Mouse (Mus musculus) CD8-positive naive resting alpha-beta T cell, adult 2 months (primary cell): Measurements from ENCODE around the gene B4galt7.
"Not testable (repeated sequence)": the region's sequence is repeated elsewhere in the genome, so short reads cannot be mapped to it uniquely, and the experiment has no call there.

Experiments
- DNase-seq, 2 experiments: peaks; one replicate each; pipeline ENCODE4 v3.0.0; 2022; ENCODE audit warnings: low read depth in 2 of 2, low spot score in 2 of 2

B4galt7 gene

GRCm38 (mm10) chr13:55595375-55595774, 4.3 kb upstream of the B4galt7 start:
- no peak for DNase-seq

- DNase-seq, result no peak
These were observed 2.9 kb upstream of the B4galt7 start for GRCm38 (mm10) chr13:55596802-55597201.

- peak; percentile 28 to 42 for DNase-seq
These were observed 961 bp downstream of the B4galt7 start for GRCm38 (mm10) chr13:55600657-55601056.

GRCm38 (mm10) chr13:55601611-55602010, 1.9 kb downstream of the B4galt7 start:
- peak; percentile 80 to 88 for DNase-seq

- no peak for DNase-seq
These were observed 4.9 kb downstream of the B4galt7 start for GRCm38 (mm10) chr13:55604606-55605005.

- no peak for DNase-seq
These were observed 7.4 kb downstream of the B4galt7 start for GRCm38 (mm10) chr13:55606899-55607623.

- no peak for DNase-seq
These were observed 7.9 kb downstream of the B4galt7 start for GRCm38 (mm10) chr13:55607624-55608006.

GRCm38 (mm10) chr13:55611996-55612395, 12.3 kb downstream of the B4galt7 start:
- DNase-seq, result no peak

- no peak for DNase-seq
These were observed 13.8 kb downstream of the B4galt7 start for GRCm38 (mm10) chr13:55613471-55613870.

GRCm38 (mm10) chr13:55619328-55619727, 19.6 kb downstream of the B4galt7 start:
- DNase-seq, result no peak

GRCm38 (mm10) chr13:55620275-55620674, 20.6 kb downstream of the B4galt7 start:
- DNase-seq, result no peak

- DNase-seq, result not testable (repeated sequence)
These were observed 22.5 kb downstream of the B4galt7 start for GRCm38 (mm10) chr13:55622156-55622648.

GRCm38 (mm10) chr13:55622649-55623541, 23.2 kb downstream of the B4galt7 start, which contains the start of gene Caml:
Gene Caml, plus strand, starts transcription at chr13:55623005.
- peak; percentile 76 to 85 for DNase-seq

GRCm38 (mm10) chr13:55634639-55635127, 35.0 kb downstream of the B4galt7 start, which contains the start of gene Ddx46:
Gene Ddx46, plus strand, starts transcription at chr13:55635027.
- DNase-seq, result peak; percentile 86

- no peak for DNase-seq
These were observed 35.5 kb downstream of the B4galt7 start for GRCm38 (mm10) chr13:55635146-55635571.

- peak in 1 of 2 experiments; percentile 8 for DNase-seq
These were observed 36.7 kb downstream of the B4galt7 start for GRCm38 (mm10) chr13:55636185-55636983.

- DNase-seq, result peak; percentile 76 to 80
These were observed 40.8 kb downstream of the B4galt7 start for GRCm38 (mm10) chr13:55640480-55640879.

GRCm38 (mm10) chr13:55644525-55644924, 44.8 kb downstream of the B4galt7 start:
- DNase-seq, result peak; percentile 9 to 38

- DNase-seq, result no peak
These were observed 50.4 kb downstream of the B4galt7 start for GRCm38 (mm10) chr13:55650098-55650497.

- DNase-seq, result no peak
These were observed 51.3 kb downstream of the B4galt7 start for GRCm38 (mm10) chr13:55650980-55651379.
